Mouse (Mus musculus): ENCODE data around the gene Xylt1. TPM values are rescaled to one million over a fixed set of nuclear protein-coding genes. Genes with fewer than 3 reads are reported as not detected.
A peak's percentile ranks its signal among the peaks of the same experiment; 100 is the strongest.

The Xylt1 gene
- total and polyA plus RNA-seq, 3 experiments = 9.0 to 13.3 TPM; not detected in 1

DNA sequence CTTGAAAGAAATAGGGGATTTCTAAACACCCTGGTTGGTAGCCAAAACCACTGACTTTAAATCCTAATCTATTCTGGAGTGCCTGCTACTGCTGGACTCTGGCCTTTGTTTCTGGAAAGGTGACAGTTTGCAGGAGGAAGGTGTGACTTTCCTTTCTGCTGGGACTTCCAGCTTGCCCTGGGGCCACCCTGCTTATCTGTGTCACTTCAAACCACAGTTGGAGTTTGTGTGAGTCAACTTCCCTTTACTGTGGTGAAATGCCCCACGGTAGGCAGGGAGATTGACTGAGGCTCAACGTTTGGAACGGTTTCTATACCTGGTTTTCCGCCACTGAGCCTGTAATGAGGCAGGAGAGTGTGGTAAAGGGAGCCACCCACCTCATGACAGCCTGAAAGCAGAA is 13.2 kb downstream of the Xylt1 start (continued):
- TF ChIP-seq E2F4 (IDR thresholded peaks at IDR 0.05; ENCODE audit: borderline replicate concordance, low read depth, low read length) (no peak), GATA1 (IDR thresholded peaks at IDR 0.05; ENCODE audit: low read depth, low read length) (peak; percentile 93)

DNA sequence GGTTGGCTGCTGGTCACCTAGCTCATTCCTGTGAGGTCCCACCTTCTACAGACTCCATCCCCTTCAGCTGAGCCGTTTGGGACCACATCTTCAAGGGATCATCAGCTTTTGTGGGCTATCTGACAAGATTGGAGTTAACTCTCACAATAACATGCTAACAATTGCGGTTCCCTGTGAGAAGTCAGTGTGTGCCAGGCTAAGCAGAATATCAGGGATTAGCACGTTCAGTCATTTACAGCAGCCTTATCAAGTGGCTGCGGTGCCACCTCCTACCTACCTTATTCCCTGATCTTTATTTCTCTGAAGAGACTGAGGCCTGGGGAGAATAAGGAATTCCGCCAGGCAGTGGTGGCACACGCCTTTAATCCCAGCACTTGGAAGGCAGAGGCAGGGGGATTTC is 13.6 kb downstream of the Xylt1 start:
- H3K27me3 ChIP-seq (ENCODE audit: control insufficient read depth in 1 of 2, insufficient read depth in 2 of 2, low read length in 2 of 2) = no peaks in the 10 kb centered on the region
- peaks cover 32 to 64% of the 10 kb centered on the region in 2 experiments for H3K4me1 ChIP-seq (ENCODE audit: control insufficient read depth in 1 of 2, insufficient read depth in 2 of 2, low read length in 2 of 2)
- TF ChIP-seq BHLHE40 (IDR thresholded peaks at IDR 0.05; ENCODE audit: borderline replicate concordance, low read depth, low read length) (peak; percentile 74), ZMIZ1 (IDR thresholded peaks at IDR 0.05; ENCODE audit: low read depth, low read length) (no peak), POLR2A (IDR thresholded peaks at IDR 0.05; ENCODE audit: control insufficient read depth in 1 of 2, insufficient read depth in 1 of 2, low read depth in 1 of 2, low read length in 2 of 2, poor library complexity in 1 of 2) (peak in 1 of 2 experiments; percentile 18; a peak in 1 of 4 replicates), NELFE (IDR thresholded peaks at IDR 0.05; ENCODE audit: low read depth, low read length) (peak; percentile 24; the same call in 1 of the 2 replicates), RAD21 (IDR thresholded peaks at IDR 0.05; ENCODE audit: low read depth, low read length) (no peak)
- peaks cover 5 to 63% of the 10 kb centered on the region in 2 experiments for H3K36me3 ChIP-seq (ENCODE audit: control insufficient read depth in 1 of 2, insufficient read depth in 2 of 2, low read length in 2 of 2)
- no peaks in the 10 kb centered on the region for H3K9me3 ChIP-seq (replicated peaks; ENCODE audit: insufficient read depth, low read length)
- peaks cover 38% of the 10 kb centered on the region for H3K79me2 ChIP-seq (ENCODE audit: control insufficient read depth, insufficient read depth, low read length, poor library complexity)
- DNase-seq (ENCODE audit: low read depth, low spot score) = no peak
- H3K9ac ChIP-seq (ENCODE audit: control insufficient read depth, low read depth, low read length, poor library complexity, severe bottlenecking) = peak overlapping the region; percentile 48
- H3K27ac ChIP-seq (ENCODE audit: control insufficient read depth, low read depth, low read length) = peak overlapping the region; percentile 99
- H3K4me3 ChIP-seq (ENCODE audit: control insufficient read depth in 1 of 2, insufficient read depth in 1 of 2, low read depth in 2 of 2, low read length in 2 of 2) = peak overlapping the region; percentile 8 to 29; a peak in 3 of 4 replicates

GRCm38 (mm10) chr7:117395511-117395910 is 14.7 kb downstream of the Xylt1 start:
- Histone ChIP-seq H3K79me2 (ENCODE audit: control insufficient read depth, insufficient read depth, low read length, poor library complexity) (peaks cover 31% of the 10 kb centered on the region), H3K9ac (ENCODE audit: control insufficient read depth, low read depth, low read length, poor library complexity, severe bottlenecking) (no peak overlapping the region), H3K36me3 (ENCODE audit: control insufficient read depth in 1 of 2, insufficient read depth in 2 of 2, low read length in 2 of 2) (peaks cover 5 to 58% of the 10 kb centered on the region in 2 experiments; a peak in 3 of 4 replicates), H3K4me3 (ENCODE audit: control insufficient read depth in 1 of 2, insufficient read depth in 1 of 2, low read depth in 2 of 2, low read length in 2 of 2) (no peak overlapping the region), H3K27me3 (ENCODE audit: control insufficient read depth in 1 of 2, insufficient read depth in 2 of 2, low read length in 2 of 2) (no peaks in the 10 kb centered on the region), H3K27ac (ENCODE audit: control insufficient read depth, low read depth, low read length) (peak overlapping the region; percentile 99; the same call in 1 of the 2 replicates), H3K9me3 (replicated peaks; ENCODE audit: insufficient read depth, low read length) (no peaks in the 10 kb centered on the region), H3K4me1 (ENCODE audit: control insufficient read depth in 1 of 2, insufficient read depth in 2 of 2, low read length in 2 of 2) (peaks cover 30 to 59% of the 10 kb centered on the region in 2 experiments)
- no peak for DNase-seq (ENCODE audit: low read depth, low spot score)
- TF ChIP-seq TAL1 (IDR thresholded peaks at IDR 0.05; ENCODE audit: low read length) = no peak
- no peak for TF ChIP-seq GABPA (IDR thresholded peaks at IDR 0.05; ENCODE audit: low read depth, low read length)
- TF ChIP-seq RAD21 (IDR thresholded peaks at IDR 0.05; ENCODE audit: low read depth, low read length) = no peak
- no peak for TF ChIP-seq POLR2AphosphoS5 (IDR thresholded peaks at IDR 0.05; ENCODE audit: borderline replicate concordance, low read depth, low read length)
- no peak for TF ChIP-seq ETS1 (IDR thresholded peaks at IDR 0.05; ENCODE audit: low read depth, low read length)
- no peak for TF ChIP-seq USF1 (IDR thresholded peaks at IDR 0.05; ENCODE audit: low read depth, low read length)
- TF ChIP-seq USF2 (IDR thresholded peaks at IDR 0.05; ENCODE audit: borderline replicate concordance in 1 of 2, insufficient read depth in 1 of 2, low read depth in 1 of 2, low read length in 2 of 2) = no peak
- TF ChIP-seq KAT2A (conservative IDR thresholded peaks at IDR 0.05; ENCODE audit: low read depth, low read length) = no peak

All from MEL (cell line).